Mouse (Mus musculus) urinary bladder, postnatal 0 days (tissue): Measurements from ENCODE around the gene Asb12. TPM values are rescaled to one million over a fixed set of nuclear protein-coding genes. Genes with fewer than 3 reads are reported as not detected.

Experiments
- polyA plus RNA-seq: library from polyadenylated mRNA; unstranded; fragments of >200 nt; fragmentation: Nextera tagmentation; extraction: Ambion mirVana; gene quantifications from 2 replicates; pipeline ENCODE4 v1.2.1, GENCODE M21; 2015

Gene Asb12
- 0.33 and 0.40 TPM in 2 replicates for polyA plus RNA-seq

DNA sequence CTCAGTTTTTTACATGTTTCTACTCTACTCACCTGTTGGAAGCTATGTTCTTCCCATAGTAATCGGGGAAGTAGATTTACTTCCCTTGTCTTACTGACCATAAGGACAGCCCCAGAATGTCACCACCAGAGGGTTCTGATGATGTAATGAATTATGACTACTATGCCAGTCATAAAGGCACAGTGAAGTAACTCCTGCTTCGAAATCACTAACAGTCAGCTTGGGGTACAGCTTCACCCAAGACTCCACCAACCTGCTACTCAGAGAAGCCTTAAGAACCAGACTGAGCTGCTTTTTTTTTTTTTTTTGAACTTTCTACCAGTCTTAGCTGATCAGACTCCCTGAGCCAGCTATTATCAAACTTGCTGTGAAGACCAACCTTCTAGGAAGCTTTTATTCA, at the start of gene Asb12, which contains the start of gene Pfn5:
Asb12 (minus strand) TSS at position 101 of the 400 bp plus-strand sequence.
Pfn5 (plus strand) TSS at position 218 of the 400 bp plus-strand sequence.

DNA sequence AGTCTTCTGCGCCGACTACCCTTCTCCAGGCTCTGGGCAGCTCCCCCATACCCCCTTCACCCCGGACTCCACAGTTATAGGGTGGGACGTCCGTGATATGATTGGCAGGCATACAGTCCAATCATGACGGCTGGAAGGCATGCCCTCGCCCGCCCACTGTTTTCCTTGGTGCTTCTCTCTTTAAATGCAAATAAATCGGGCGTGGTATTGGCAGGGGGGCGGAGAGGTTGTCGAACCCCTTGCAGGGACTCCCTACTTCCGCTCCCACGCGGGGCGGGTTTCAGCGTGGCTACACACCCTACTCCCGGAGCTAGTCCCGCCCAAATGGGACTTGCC, 113.0 kb downstream of the Asb12 start, which contains the start of gene Amer1:
Amer1 (minus strand) TSS at position 97 of the 336 bp plus-strand sequence.

Other genes starting within 250 kb of the Asb12 start
- gene Amer1, start 113.1 kb downstream of the Asb12 start, polyA plus RNA-seq = 12.2 and 12.9 TPM in 2 replicates
- gene Pfn5, start 117 bp upstream of the Asb12 start, polyA plus RNA-seq = not detected in 2 replicates
- 7.0 and 7.6 TPM in 2 replicates for gene Zc4h2, start 100.5 kb upstream of the Asb12 start, polyA plus RNA-seq
- gene Zc3h12b, start 153.7 kb upstream of the Asb12 start, polyA plus RNA-seq = 1.4 and 1.6 TPM in 2 replicates